Mouse (Mus musculus) MEL (cell line): ENCODE data around the gene AW549877. TPM values are rescaled to one million over a fixed set of nuclear protein-coding genes. Genes with fewer than 3 reads are reported as not detected.

Source experiments
- DNase-seq: peaks from one replicate; pipeline ENCODE4 v3.0.0; 2011; ENCODE audit warnings: low read depth, low spot score
- H3K27ac ChIP-seq: 2 replicates; pipeline ENCODE4 v1.5.1; 2012; ENCODE audit warnings: low read depth, mild to moderate bottlenecking, control low read depth, low read length, moderate library complexity; ENCODE audit not compliant: control insufficient read depth
- H3K27me3 ChIP-seq, 2 experiments: fragments of 150-350 bp in 1 of 2; sonication (generic) in 1 of 2; 2 replicates each; pipeline ENCODE4 v1.6.1; 2012; ENCODE audit warnings: low read length in 2 of 2, mild to moderate bottlenecking in 2 of 2, improper control_type of control experiment in 1 of 2, moderate library complexity in 1 of 2; ENCODE audit not compliant: insufficient read depth in 2 of 2, control insufficient read depth in 1 of 2
- H3K36me3 ChIP-seq, 2 experiments: 2 replicates each; pipeline ENCODE4 v1.6.1; 2012 to 2014; ENCODE audit warnings: low read length in 2 of 2, improper control_type of control experiment in 1 of 2, inconsistent platforms in 1 of 2, mild to moderate bottlenecking in 1 of 2; ENCODE audit not compliant: insufficient read depth in 2 of 2, control insufficient read depth in 1 of 2
- H3K4me1 ChIP-seq, 2 experiments: fragments of 150-350 bp in 1 of 2; sonication (generic) in 1 of 2; 2 replicates each; pipeline ENCODE4 v1.6.1; 2012; ENCODE audit warnings: low read length in 2 of 2, improper control_type of control experiment in 1 of 2, mild to moderate bottlenecking in 1 of 2; ENCODE audit not compliant: insufficient read depth in 2 of 2, control insufficient read depth in 1 of 2
- H3K4me3 ChIP-seq, 2 experiments: fragments of 150-350 bp in 1 of 2; sonication (generic) in 1 of 2; 2 replicates each; pipeline ENCODE4 v1.5.1; 2012; ENCODE audit warnings: low read depth in 2 of 2, low read length in 2 of 2, mild to moderate bottlenecking in 2 of 2, moderate library complexity in 2 of 2, control low read depth in 1 of 2, improper control_type of control experiment in 1 of 2; ENCODE audit not compliant: control insufficient read depth in 1 of 2, insufficient read depth in 1 of 2
- H3K79me2 ChIP-seq: 2 replicates; pipeline ENCODE4 v1.6.1; 2012; ENCODE audit warnings: mild to moderate bottlenecking, low read length, moderate library complexity; ENCODE audit not compliant: control insufficient read depth, poor library complexity, insufficient read depth
- H3K9ac ChIP-seq: 2 replicates; pipeline ENCODE4 v1.6.1; 2012; ENCODE audit warnings: low read depth, mild to moderate bottlenecking, control low read depth, low read length, moderate library complexity; ENCODE audit not compliant: control insufficient read depth, poor library complexity, severe bottlenecking
- H3K9me3 ChIP-seq: fragments of 150-350 bp; sonication (generic); replicated peaks from 2 replicates; pipeline ENCODE4 v1.6.1; 2012; ENCODE audit warnings: mild to moderate bottlenecking, low read length, improper control_type of control experiment, moderate library complexity; ENCODE audit not compliant: insufficient read depth
- CHD2 ChIP-seq: IDR thresholded peaks from 2 replicates; pipeline ENCODE4 v1.6.1; 2011; ENCODE audit warnings: low read length, improper control_type of control experiment
- E2F4 ChIP-seq: IDR thresholded peaks from 2 replicates; pipeline ENCODE4 v1.6.1; 2011; ENCODE audit warnings: low read depth, low read length, improper control_type of control experiment, borderline replicate concordance
- ETS1 ChIP-seq: IDR thresholded peaks from 2 replicates; pipeline ENCODE4 v1.6.1; 2012; ENCODE audit warnings: low read depth, mild to moderate bottlenecking, inconsistent platforms, low read length, improper control_type of control experiment, moderate library complexity
- GATA1 ChIP-seq: IDR thresholded peaks from 2 replicates; pipeline ENCODE4 v1.6.1; 2011; ENCODE audit warnings: low read depth, low read length, improper control_type of control experiment
- HCFC1 ChIP-seq: IDR thresholded peaks from 2 replicates; pipeline ENCODE4 v1.6.1; 2012; ENCODE audit warnings: low read depth, mild to moderate bottlenecking, inconsistent platforms, low read length, improper control_type of control experiment, moderate library complexity
- JUND ChIP-seq: IDR thresholded peaks from 2 replicates; pipeline ENCODE4 v1.6.1; 2011; ENCODE audit warnings: low read depth, mild to moderate bottlenecking, improper control_type of control experiment, low read length
- MAFK ChIP-seq: IDR thresholded peaks from 2 replicates; pipeline ENCODE4 v1.6.1; 2011; ENCODE audit warnings: low read depth, mild to moderate bottlenecking, low read length, improper control_type of control experiment, borderline replicate concordance
- MAX ChIP-seq: IDR thresholded peaks from 2 replicates; pipeline ENCODE4 v1.6.1; 2011; ENCODE audit warnings: low read length, improper control_type of control experiment
- MEF2A ChIP-seq: IDR thresholded peaks from 2 replicates; pipeline ENCODE4 v1.6.1; 2014; ENCODE audit warnings: low read depth, mild to moderate bottlenecking, inconsistent platforms, low read length, improper control_type of control experiment; ENCODE audit not compliant: poor library complexity, insufficient replicate concordance, severe bottlenecking; ENCODE audit errors: extremely low read depth
- MYC ChIP-seq: IDR thresholded peaks from 2 replicates; pipeline ENCODE4 v1.6.1; 2011; ENCODE audit warnings: low read depth, mild to moderate bottlenecking, low read length, improper control_type of control experiment, moderate library complexity
- NELFE ChIP-seq: IDR thresholded peaks from 2 replicates; pipeline ENCODE4 v1.6.1; 2011; ENCODE audit warnings: low read depth, low read length, improper control_type of control experiment
- NRF1 ChIP-seq: IDR thresholded peaks from 2 replicates; pipeline ENCODE4 v1.6.1; 2014; ENCODE audit warnings: low read depth, mild to moderate bottlenecking, inconsistent platforms, low read length, improper control_type of control experiment, moderate library complexity; ENCODE audit not compliant: poor library complexity, insufficient read depth, severe bottlenecking
- POLR2A ChIP-seq, 2 experiments: IDR thresholded peaks; 2 replicates each; pipeline ENCODE4 v1.6.1; 2011 to 2012; ENCODE audit warnings: low read length in 2 of 2, mild to moderate bottlenecking in 2 of 2, control low read depth in 1 of 2, improper control_type of control experiment in 1 of 2, low read depth in 1 of 2, moderate library complexity in 1 of 2; ENCODE audit not compliant: control insufficient read depth in 1 of 2, insufficient read depth in 1 of 2, poor library complexity in 1 of 2
- POLR2AphosphoS2 ChIP-seq: IDR thresholded peaks from 2 replicates; pipeline ENCODE4 v1.6.1; 2011; ENCODE audit warnings: low read length, improper control_type of control experiment
- RCOR1 ChIP-seq: IDR thresholded peaks from 2 replicates; pipeline ENCODE4 v1.6.1; 2012; ENCODE audit warnings: low read depth, mild to moderate bottlenecking, inconsistent platforms, low read length, improper control_type of control experiment
- SIN3A ChIP-seq: IDR thresholded peaks from 2 replicates; pipeline ENCODE4 v1.6.1; 2012; ENCODE audit warnings: low read length, improper control_type of control experiment, inconsistent platforms
- SMC3 ChIP-seq: IDR thresholded peaks from 2 replicates; pipeline ENCODE4 v1.6.1; 2011; ENCODE audit warnings: low read depth, low read length, improper control_type of control experiment
- USF1 ChIP-seq: IDR thresholded peaks from 2 replicates; pipeline ENCODE4 v1.6.1; 2014; ENCODE audit warnings: low read depth, mild to moderate bottlenecking, inconsistent platforms, low read length, improper control_type of control experiment, moderate library complexity
- ZNF384 ChIP-seq: IDR thresholded peaks from 2 replicates; pipeline ENCODE4 v1.6.1; 2012; ENCODE audit warnings: low read depth, mild to moderate bottlenecking, inconsistent platforms, low read length, improper control_type of control experiment
- polyA plus RNA-seq, 2 experiments: library from polyadenylated mRNA; stranded (reverse) in 1 of 2; unstranded in 1 of 2; fragments of >175 nt in 1 of 2; fragments of >200 nt in 1 of 2; gene quantifications; 2 replicates each; pipeline versions ENCODE4 v1.2.1 to v1.2.4; 2012; ENCODE audit warnings: low replicate concordance in 2 of 2, low read depth in 1 of 2; ENCODE audit not compliant: insufficient read length in 2 of 2, insufficient read depth in 1 of 2, missing spikeins in 1 of 2
- total RNA-seq: library from RNA; depleted of rRNA; stranded (reverse); fragments of 300-350 nt; gene quantifications from 2 replicates; pipeline ENCODE4 v1.2.3, GENCODE M21; 2012

The AW549877 gene
- total and polyA plus RNA-seq, 3 experiments: 5.0 to 13.5 TPM; not detected in 1

- H3K27ac ChIP-seq: no peak overlapping the region
- H3K27me3 ChIP-seq: no peaks in the 10 kb centered on the region
- no peak for DNase-seq
- H3K36me3 ChIP-seq: peaks cover 0 to 10% of the 10 kb centered on the region in 2 experiments; a peak in 2 of 4 replicates
- no peak overlapping the region for H3K9ac ChIP-seq
- no peaks in the 10 kb centered on the region for H3K9me3 ChIP-seq
- no peaks in the 10 kb centered on the region for H3K4me1 ChIP-seq
- H3K4me3 ChIP-seq: no peak overlapping the region
- H3K79me2 ChIP-seq: no peaks in the 10 kb centered on the region
- no peak for TF ChIP-seq RCOR1
- no peak for TF ChIP-seq HCFC1
- no peak for TF ChIP-seq ETS1
- no peak for TF ChIP-seq POLR2AphosphoS2
- no peak for TF ChIP-seq USF1
- TF ChIP-seq ZNF384: no peak
- TF ChIP-seq MAX: no peak
These were observed 46.9 kb upstream of the AW549877 start for GRCm38 (mm10) chr15:4042423-4042822.

- Histone ChIP-seq H3K27me3 (no peaks in the 10 kb centered on the region), H3K79me2 (peaks cover 15% of the 10 kb centered on the region), H3K9me3 (no peaks in the 10 kb centered on the region), H3K9ac (no peak overlapping the region), H3K4me1 (peaks cover 0 to 5% of the 10 kb centered on the region in 2 experiments; a peak in 1 of 4 replicates), H3K4me3 (no peak overlapping the region)
- no peak for DNase-seq
- no peak for TF ChIP-seq HCFC1
- no peak for TF ChIP-seq GATA1
- TF ChIP-seq CHD2: no peak
- TF ChIP-seq POLR2A (IDR thresholded peaks at IDR 0.05; ENCODE audit: control insufficient read depth in 1 of 2, insufficient read depth in 1 of 2, low read depth in 1 of 2, low read length in 2 of 2, poor library complexity in 1 of 2): no peak
- TF ChIP-seq MAX: no peak
- TF ChIP-seq MEF2A: no peak
- no peak for TF ChIP-seq JUND
- TF ChIP-seq, all 39 proteins: peak for 0
- Histone ChIP-seq H3K27ac (no peak overlapping the region), H3K36me3 (peaks cover 3 to 8% of the 10 kb centered on the region in 2 experiments)
These were observed 37.8 kb upstream of the AW549877 start for GRCm38 (mm10) chr15:4033168-4034004.

- TF ChIP-seq GATA1 (no peak), USF1 (no peak), SMC3 (no peak), NRF1 (no peak), E2F4 (no peak), MAFK (no peak), HCFC1 (no peak), SIN3A (no peak), MYC (no peak), NELFE (no peak)
- H3K4me3 ChIP-seq: no peak overlapping the region
- H3K27ac ChIP-seq: no peak overlapping the region
- H3K9ac ChIP-seq: no peak overlapping the region
- H3K9me3 ChIP-seq: no peaks in the 10 kb centered on the region
- peaks cover 31% of the 10 kb centered on the region for H3K79me2 ChIP-seq
- peaks cover 0 to 13% of the 10 kb centered on the region in 2 experiments; a peak in 2 of 4 replicates for H3K4me1 ChIP-seq
- H3K27me3 ChIP-seq: no peaks in the 10 kb centered on the region
- peaks cover 0 to 5% of the 10 kb centered on the region in 2 experiments for H3K36me3 ChIP-seq
- no peak for DNase-seq
These were observed 33.4 kb upstream of the AW549877 start for GRCm38 (mm10) chr15:4028960-4029359.
